Mouse (Mus musculus) erythroid progenitor cell, adult 5-6 weeks (primary cell): ENCODE measurements at regions not wholly inside any gene's neighbourhood (a gene's known extent, or its start where the extent isn't known, plus 50 kb on each side); places are given as distances from the start of the nearest gene placed in this dataset.

Experiments
- ATAC-seq: replicated peaks from 2 replicates; pipeline ENCODE4 v1.8.0; 2016; ENCODE audit warnings: moderate number of reproducible peaks, mild to moderate bottlenecking, moderate TSS enrichment, inconsistent platforms; ENCODE audit not compliant: poor library complexity, low FRiP score, severe bottlenecking

GRCm38 (mm10) chr6:135519438-135519803, 157.1 kb downstream of the Emp1 start:
- no peak for ATAC-seq

- no peak for ATAC-seq
Observed at GRCm38 (mm10) chr6:135520868-135521267, 158.5 kb downstream of the Emp1 start.

DNA sequence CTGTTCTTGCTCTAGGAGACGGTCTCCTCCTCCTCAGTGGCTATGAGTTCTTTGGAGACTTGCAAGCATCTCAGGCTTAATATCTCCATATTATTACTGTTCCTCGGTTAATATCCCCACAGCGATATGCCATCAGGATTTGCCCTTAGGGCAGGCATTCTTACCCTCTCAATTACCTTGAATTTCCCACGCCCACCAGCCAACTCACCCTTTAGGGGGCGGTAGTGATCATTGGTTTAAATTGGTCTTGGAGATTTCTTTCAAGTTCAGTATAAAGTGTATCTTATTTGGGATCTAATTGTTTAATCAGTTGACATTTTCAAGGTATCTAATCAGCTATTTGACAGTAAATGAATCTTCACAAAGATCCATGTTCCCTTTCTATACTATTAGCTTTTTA, 162.5 kb downstream of the Emp1 start:
- no peak for ATAC-seq

DNA sequence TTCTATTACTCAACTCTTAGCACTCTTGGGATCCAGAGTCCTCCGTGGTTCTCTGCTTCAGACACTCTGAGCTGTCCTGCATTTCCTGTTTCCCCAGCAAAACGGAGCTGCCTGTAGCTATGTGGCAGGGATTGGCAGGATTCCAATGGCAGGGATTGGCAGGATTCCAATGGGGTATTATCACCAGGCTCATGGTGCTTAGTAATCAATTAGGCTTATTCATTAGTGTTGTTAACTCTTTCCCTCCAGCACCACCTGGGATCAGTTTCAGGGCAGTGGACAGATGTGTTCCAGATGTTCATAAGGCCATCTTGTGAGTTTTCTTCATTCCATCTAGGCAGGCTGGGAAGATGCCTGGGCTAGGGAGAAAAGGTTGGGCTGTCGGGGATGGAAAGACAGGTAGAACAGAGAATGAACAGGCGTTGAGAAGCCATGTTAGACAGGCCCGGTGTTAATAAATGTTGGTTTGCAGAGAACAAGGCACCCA, 163.5 kb downstream of the Emp1 start:
- ATAC-seq, result no peak

DNA sequence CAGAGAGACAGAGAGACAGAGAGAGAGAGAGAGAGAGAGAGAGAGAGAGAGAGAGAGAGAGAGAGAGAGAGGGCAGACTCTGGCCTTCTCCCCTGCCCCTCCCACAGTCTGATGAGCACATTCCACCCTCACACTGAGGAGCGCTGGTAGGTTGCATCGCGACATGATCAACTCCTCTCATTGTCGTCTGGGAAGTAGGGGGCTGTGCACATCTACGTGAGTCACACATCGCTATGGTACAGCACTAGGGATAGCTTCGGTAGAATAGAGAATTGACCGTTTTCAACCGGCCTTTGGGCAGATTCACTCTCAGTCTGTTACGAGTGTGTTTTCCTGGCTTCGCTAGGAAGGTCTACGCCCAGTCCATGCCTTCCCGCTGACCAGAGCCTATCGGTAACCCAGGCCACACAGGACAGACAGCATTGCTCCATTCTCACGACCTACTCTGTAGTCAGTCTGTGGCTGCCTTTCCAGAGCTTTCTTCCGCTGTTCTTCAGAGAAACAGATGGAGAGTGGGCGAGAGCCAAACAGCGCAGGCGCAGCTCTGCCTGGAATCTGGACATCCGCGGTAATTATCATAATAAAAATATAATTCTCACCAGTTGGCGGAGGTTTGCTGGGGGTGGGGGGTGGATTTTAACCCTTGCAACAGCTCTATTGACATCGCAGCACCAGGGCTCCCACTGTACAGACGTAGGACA, 164.3 kb downstream of the Emp1 start:
- ATAC-seq, result no peak

GRCm38 (mm10) chr6:135527879-135528278, 165.5 kb downstream of the Emp1 start:
- no peak for ATAC-seq

DNA sequence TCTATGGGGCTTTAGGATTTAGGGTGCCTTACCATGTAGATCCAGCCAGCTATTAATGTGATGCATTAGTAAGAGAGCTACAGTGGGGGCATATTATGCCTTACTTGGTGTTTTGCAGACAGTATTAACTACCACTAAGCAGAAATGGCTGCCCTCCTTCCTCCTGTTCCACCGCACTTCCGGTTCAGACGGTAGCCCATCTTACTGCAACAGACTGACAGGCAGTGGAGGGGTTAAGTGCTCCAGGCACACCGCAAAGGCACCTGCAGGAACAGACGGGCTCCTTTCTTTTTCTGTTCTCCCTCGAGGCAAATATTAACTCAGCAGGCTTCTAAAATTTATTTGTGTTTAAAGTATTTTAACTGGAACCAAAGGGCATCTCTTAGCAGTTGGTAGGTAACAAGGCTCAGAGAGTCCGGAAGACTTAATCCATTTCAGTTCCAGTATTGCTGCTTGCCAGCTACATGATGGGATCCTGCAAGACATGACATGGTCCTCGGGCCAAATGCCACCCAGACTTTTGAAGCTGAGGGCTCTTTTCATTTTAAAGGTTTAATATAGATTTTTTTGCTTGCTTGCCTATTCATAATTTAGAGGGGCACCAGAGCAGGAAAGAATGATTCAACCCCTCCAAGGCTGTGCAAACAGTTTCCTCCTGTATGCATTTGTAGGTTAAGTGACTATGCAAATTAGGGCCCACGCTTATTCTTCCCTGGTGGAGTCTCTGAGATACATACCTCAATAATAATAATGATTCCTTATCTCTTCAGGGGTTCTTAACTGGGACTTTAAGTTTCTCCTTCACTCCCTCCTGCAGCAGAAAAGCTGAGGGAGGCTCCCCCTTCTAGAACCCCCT, 177.7 kb downstream of the Emp1 start:
- no peak for ATAC-seq

GRCm38 (mm10) chr6:135541566-135541965, 179.2 kb downstream of the Emp1 start:
- no peak for ATAC-seq

GRCm38 (mm10) chr6:135542356-135542755, 180.0 kb downstream of the Emp1 start:
- no peak for ATAC-seq

GRCm38 (mm10) chr6:135543390-135543789, 181.0 kb downstream of the Emp1 start:
- no peak for ATAC-seq

GRCm38 (mm10) chr6:135543863-135544262, 181.5 kb downstream of the Emp1 start:
- no peak for ATAC-seq

DNA sequence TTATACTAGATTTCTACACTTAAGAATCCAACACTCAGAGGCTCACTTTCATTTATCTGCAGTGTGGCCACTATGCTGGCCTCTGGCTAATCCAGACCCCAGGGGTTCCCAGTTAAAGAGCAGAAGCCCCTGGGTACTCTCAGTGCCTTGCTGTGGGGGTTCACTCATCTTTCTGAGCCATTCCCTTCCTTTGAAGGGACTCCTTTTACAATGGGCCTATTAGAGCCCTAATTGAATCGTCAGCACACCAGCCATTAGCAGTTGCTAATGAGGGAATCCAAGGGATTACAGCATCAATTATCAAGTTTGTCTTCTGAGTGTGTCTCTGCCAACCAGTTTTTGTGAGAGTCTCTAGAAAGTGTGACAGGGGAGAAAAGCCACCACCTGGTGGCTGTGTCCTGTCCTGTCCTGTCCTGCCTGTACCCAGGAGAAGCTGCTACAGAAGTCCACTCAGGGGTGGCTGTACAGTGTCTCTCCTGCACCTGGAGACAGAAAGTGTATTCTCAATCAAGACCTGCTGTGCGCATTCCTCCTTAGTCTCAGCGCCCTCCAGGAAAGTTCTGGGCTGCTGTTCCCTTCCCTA, 188.1 kb downstream of the Emp1 start:
- ATAC-seq, result no peak

DNA sequence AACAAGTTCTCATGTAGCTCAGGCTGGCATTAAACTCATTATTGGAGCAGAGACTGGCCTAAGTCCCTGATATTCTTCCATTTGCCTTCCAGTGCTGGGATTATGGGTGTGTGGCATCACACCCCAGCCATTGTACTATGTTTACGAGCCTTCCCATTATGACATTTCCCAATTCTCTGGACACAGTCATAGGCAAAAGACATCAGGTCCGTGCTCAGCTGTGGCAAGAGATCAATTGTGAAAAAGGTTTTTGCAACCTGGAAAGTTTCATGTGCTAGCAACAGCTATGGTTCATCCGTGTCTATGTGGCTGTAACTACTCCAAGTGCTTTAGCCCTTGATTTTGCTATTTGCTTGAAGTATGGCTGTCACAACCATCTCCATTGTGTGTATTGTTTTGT, 190.1 kb downstream of the Emp1 start:
- ATAC-seq, result no peak

DNA sequence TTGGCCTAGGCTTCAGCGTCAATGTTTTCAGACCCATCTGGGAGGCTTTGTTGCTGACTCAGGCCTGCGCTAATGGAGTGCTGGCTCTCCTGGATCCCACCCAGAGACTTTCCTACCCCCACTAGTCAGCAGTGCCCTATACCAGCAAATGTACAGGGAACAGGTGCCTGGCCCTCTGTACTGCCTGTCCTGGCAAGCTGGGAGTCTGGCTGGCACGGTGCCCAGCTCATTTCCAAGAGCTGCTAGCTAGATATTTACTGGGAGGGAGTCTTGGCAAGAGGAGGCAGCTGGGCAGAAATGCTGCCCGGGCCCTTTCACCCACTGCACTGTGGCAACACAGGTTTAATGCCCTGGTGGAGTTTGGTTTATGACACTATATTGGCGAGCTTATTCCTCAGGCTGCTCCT, 197.2 kb downstream of the Emp1 start:
- no peak for ATAC-seq

- no peak for ATAC-seq
Observed at GRCm38 (mm10) chr6:135562267-135562666, 199.9 kb downstream of the Emp1 start.

GRCm38 (mm10) chr6:135563766-135564165, 201.4 kb downstream of the Emp1 start:
- ATAC-seq, result no peak

- ATAC-seq, result no peak
Observed at GRCm38 (mm10) chr6:135569086-135569485, 206.7 kb downstream of the Emp1 start.

GRCm38 (mm10) chr6:135575294-135575693, 212.9 kb downstream of the Emp1 start:
- no peak for ATAC-seq

GRCm38 (mm10) chr6:135578728-135579127, 216.4 kb downstream of the Emp1 start:
- no peak for ATAC-seq

DNA sequence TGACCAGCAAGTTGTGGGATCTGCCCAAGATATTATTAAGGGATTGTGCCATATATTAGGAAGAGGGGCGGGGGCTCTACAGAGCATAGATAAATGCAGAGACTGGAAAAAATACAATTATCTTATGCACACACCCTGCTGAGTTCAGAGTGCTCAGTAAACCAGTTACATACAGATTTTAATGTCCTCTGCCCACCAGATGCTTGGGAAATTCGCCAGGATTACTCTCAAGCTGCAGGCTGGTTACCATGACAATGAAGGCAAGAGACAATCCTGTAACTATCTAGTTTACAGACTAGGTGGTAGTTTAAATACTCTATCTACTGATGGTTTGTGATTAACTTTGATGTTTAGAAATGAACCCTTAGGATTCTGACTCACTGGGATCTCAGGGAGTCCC, 220.2 kb downstream of the Emp1 start:
- no peak for ATAC-seq

DNA sequence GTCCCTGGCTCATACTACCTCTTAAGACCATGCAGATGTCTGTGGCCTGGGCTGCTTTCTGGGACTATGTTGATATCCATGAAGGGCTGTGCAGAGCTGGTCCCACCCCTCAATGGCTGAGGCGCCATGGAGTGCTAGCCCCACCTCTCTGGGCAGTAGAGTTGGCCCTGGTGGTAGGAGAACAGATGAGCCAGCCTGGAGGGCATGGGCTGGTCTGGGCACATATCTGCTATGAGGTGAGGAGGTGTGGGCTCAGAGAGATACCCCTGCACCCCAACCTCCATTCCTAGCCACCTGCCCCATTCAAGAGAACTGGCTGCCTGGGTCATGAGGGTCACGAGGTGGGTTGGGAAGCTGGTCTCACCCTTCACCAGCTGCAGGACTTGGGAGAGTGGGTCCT, 222.4 kb downstream of the Emp1 start:
- no peak for ATAC-seq
